Mouse (Mus musculus) cerebellum, postnatal 36 days (tissue): ENCODE measurements around the gene Gm20834.
"Not testable (repeated sequence)": the region's sequence is repeated elsewhere in the genome, so short reads cannot be mapped to it uniquely, and the experiment has no call there.

Experiments
- DNase-seq, 2 experiments: peaks; one replicate each; pipeline ENCODE4 v3.0.0; 2021 to 2022; ENCODE audit warnings: mixed read lengths in 2 of 2

The Gm20834 gene

GRCm38 (mm10) chrY:10324489-10324888 is at the start of gene Gm20834:
Gene Gm20834 (minus strand): TSS chrY:10324589.
- not testable (repeated sequence) for DNase-seq
